Mouse (Mus musculus) adrenal gland, postnatal 36 days (tissue): ENCODE data around the gene Mrgpra2a. TPM values are rescaled to one million over a fixed set of nuclear protein-coding genes. Genes with fewer than 3 reads are reported as not detected.
"Not testable (repeated sequence)": the region's sequence is repeated elsewhere in the genome, so short reads cannot be mapped to it uniquely, and the experiment has no call there.

Experiments used
- DNase-seq, 2 experiments: peaks; one replicate each; pipeline ENCODE4 v3.0.0; 2021; ENCODE audit warnings: mixed read lengths in 1 of 2
- long read RNA-seq, 2 experiments: library from polyadenylated mRNA; stranded (forward); transcript quantifications; one replicate each; pipeline ENCODE4 v2.0.0; 2021; ENCODE audit warnings: borderline sequencing depth in 2 of 2
- total RNA-seq, 2 experiments: library from RNA; stranded (reverse); gene quantifications; 2 replicates each; pipeline ENCODE4 v1.2.3; 2021

Gene Mrgpra2a
- not detected for total RNA-seq
- long read RNA-seq, experiment 1, result 0 reads
- long read RNA-seq, experiment 2, result 0 reads

DNA sequence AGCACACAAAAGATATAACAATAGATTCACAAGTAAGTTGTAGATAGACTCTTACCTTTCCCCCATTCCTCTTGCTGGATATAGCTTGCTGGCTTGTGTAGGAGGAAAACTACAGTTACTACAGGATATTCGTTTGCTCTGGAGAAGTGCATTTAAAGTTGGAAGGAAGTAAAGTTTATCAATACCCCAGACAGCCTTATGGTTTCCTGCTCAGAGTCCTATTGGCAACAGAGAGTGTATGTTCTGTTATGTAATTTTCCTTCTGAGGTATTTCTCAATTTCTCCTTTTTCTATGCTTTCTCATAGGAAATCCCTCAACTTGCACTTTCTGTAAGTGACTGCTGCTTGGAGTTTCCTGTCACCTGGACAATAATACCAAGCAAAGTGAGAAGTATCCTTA is at the start of gene Mrgpra2a:
Gene Mrgpra2a, minus strand, starts transcription at position 125 of the 400 bp plus-strand sequence.
- DNase-seq, result not testable (repeated sequence)

DNA sequence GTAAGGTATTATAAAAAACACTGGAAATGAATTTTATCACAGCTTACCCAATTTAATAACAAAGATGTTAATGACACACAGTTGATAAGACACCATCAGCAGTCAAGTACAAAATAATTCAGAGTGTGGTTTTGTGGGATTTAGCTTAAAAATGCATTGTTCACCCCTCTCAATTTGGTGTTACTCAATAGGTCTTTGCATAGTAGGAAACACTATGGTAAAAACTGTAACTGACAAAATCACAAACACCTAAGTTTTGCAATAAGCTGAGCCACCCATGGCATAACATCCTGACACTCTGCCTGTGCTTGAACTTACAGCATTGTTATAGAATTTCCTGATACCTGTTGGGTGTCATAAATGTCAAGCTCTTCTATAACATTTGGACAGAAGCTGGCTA is 39.3 kb upstream of the Mrgpra2a start:
- not testable (repeated sequence) for DNase-seq

GRCm38 (mm10) chr7:47489438-47489837 is 37.5 kb upstream of the Mrgpra2a start:
- DNase-seq, result not testable (repeated sequence)

GRCm38 (mm10) chr7:47483181-47483580 is 31.2 kb upstream of the Mrgpra2a start:
- DNase-seq, result not testable (repeated sequence)

- not testable (repeated sequence) for DNase-seq
These were observed 22.0 kb upstream of the Mrgpra2a start for GRCm38 (mm10) chr7:47473904-47474303.

GRCm38 (mm10) chr7:47465278-47465981 is 13.5 kb upstream of the Mrgpra2a start:
- not testable (repeated sequence) for DNase-seq

DNA sequence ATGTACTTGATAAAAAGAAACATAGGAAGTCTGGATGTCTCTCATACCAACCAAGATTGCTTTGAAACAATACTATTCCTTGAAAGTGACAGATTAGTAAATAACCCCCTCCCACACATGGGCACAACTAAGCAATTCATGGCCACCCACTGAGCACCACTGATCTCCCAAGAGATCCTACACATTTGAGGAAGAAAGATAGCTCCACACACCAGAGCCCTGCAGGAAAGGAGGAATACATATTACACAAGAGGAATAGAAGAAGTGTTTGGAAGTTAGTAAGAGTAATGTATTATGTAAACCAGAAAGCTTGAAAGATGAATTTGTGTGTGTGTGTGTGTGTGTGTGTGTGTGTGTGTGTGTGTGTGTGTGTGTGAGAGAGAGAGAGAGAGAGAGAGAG is 6.2 kb downstream of the Mrgpra2a start:
- not testable (repeated sequence) for DNase-seq

DNA sequence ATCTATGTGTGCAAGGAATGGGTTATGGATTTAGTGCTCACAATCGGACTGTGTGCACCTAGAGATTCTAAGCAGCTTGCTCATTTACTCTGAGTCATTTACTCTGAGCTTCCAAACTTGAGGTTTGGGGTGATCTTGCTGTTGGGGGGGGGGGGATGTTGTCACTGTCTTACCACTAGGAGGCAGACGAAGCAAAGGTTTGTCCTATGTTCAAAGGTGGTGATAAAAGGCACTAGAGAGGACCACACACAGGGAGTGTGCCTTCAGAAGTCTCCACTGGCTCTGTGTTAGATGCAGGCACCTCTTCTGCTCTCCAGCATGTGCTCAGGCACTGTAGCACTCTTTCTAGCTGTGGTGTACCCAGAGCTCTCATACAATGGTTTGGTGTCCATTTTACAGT is 15.5 kb downstream of the Mrgpra2a start:
- not testable (repeated sequence) for DNase-seq

- not testable (repeated sequence) for DNase-seq
These were observed 24.0 kb downstream of the Mrgpra2a start for GRCm38 (mm10) chr7:47427815-47428508.

GRCm38 (mm10) chr7:47410602-47411001 is 41.3 kb downstream of the Mrgpra2a start:
- DNase-seq, result no peak

DNA sequence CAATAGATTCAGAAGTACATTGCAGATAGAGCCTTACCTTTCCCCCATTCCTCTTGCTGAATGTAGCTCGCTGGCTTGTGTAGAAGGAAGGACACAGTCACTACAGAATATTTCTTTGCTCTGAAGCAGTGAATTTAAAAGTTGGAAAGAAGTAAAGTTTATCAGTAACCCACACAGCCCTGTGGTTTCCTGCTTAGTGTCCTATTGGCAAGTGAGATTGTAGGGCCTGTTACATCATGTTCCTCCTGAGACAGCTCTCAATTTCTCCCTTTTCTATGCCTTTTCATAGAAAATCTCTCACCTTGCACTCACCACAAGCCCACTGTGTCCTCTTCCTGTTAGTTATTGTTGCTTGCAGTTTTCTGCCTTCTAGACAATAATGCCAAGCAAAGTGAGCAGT is 42.4 kb downstream of the Mrgpra2a start:
- DNase-seq, result no peak

DNA sequence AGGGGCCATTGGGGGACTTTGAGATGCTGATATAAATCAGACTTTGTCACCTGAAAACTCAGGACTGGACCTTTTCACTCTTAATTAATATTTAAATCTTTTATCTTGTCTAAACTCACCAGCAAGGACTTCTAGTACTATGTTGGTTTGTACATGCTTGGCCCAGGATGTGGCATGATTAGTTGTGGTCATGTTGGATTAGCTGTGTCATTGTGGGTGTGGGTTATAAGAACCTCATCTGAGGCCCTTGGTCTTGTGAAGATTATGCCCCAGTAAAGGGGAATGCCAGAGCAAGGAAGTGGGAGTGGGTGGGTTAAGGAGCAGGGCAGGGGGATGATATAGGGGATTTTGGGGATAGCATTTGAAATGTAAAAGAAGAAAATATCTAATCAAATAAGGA is 50.8 kb downstream of the Mrgpra2a start:
- no peak for DNase-seq

Other genes with a start within 250 kb of the Mrgpra2a start
- not detected for gene Mrgpra6, start 247.2 kb downstream of the Mrgpra2a start, total RNA-seq
- not detected for gene Mrgpra9, start 199.3 kb downstream of the Mrgpra2a start, total RNA-seq
- not detected for gene Mrgpra1, start 97.9 kb downstream of the Mrgpra2a start, total RNA-seq
- not detected for gene Mrgpra2b, start 76.7 kb upstream of the Mrgpra2a start, total RNA-seq
- gene Mrgpra3, start 149.2 kb upstream of the Mrgpra2a start, total RNA-seq, result not detected